Mouse (Mus musculus): ENCODE measurements around the gene Spaca6. TPM values are rescaled to one million over a fixed set of nuclear protein-coding genes. Genes with fewer than 3 reads are reported as not detected.

Spaca6 gene
- polyA plus RNA-seq, 1 experiment = 21.3 TPM

DNA sequence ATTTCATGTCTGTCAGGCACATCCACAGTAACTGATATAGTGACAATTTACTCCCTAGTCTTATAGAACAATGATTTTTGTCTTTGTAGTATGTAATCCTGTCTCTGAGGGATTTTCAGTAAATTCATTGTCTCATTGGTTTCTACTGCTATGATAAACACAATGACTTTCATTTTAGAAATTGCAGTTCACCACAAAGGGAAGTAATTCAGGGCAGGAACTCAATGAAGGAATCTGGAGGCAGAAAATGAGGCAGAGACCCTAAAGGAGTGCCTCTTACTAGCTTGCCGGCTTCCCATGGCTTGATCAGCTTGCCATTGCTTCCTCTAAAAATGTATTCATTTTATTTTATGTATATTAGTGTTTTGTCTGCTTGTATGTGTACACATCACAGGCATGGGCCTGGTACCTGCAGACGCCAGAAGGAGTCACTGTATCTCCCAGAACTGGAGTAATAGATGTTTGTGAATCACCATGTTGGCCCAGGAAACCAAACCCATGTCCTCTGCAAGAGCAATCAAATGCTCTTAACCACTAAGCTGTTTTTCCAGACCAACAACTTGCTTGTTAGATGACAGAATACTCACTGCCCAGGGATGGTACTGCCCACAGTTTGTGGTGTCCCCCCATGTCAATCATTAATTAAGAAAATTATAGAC is 44.1 kb downstream of the Spaca6 start:
- Histone ChIP-seq H3K4me1 (ENCODE audit: control insufficient read depth, insufficient read depth, low read length) (no peaks in the 10 kb centered on the region; the same call in 1 of the 2 replicates), H3K27ac (ENCODE audit: control insufficient read depth, insufficient read depth, low read depth, low read length, poor library complexity) (peak overlapping the region; percentile 68; the same call in 1 of the 2 replicates), H3K4me3 (replicated peaks; ENCODE audit: control insufficient read depth, low read depth, low read length) (peak overlapping the region; percentile 16)
- WGBS = 17% methylated on average over 2 of the region's 2 CpGs
- TF ChIP-seq CTCF (IDR thresholded peaks at IDR 0.05; ENCODE audit: control insufficient read depth, insufficient read depth, low read length) = no peak
- TF ChIP-seq POLR2A (IDR thresholded peaks at IDR 0.05; ENCODE audit: borderline replicate concordance, control insufficient read depth, low read depth, low read length) = no peak

GRCm38 (mm10) chr17:17871697-17872096 is 44.7 kb downstream of the Spaca6 start:
- TF ChIP-seq CTCF (IDR thresholded peaks at IDR 0.05; ENCODE audit: control insufficient read depth, insufficient read depth, low read length) = no peak
- TF ChIP-seq POLR2A (IDR thresholded peaks at IDR 0.05; ENCODE audit: borderline replicate concordance, control insufficient read depth, low read depth, low read length) = no peak
- WGBS = 8% methylated on average over 2 of the region's 2 CpGs
- Histone ChIP-seq H3K4me3 (replicated peaks; ENCODE audit: control insufficient read depth, low read depth, low read length) (no peak overlapping the region), H3K27ac (ENCODE audit: control insufficient read depth, insufficient read depth, low read depth, low read length, poor library complexity) (no peak overlapping the region), H3K4me1 (ENCODE audit: control insufficient read depth, insufficient read depth, low read length) (no peaks in the 10 kb centered on the region; the same call in 1 of the 2 replicates)

DNA sequence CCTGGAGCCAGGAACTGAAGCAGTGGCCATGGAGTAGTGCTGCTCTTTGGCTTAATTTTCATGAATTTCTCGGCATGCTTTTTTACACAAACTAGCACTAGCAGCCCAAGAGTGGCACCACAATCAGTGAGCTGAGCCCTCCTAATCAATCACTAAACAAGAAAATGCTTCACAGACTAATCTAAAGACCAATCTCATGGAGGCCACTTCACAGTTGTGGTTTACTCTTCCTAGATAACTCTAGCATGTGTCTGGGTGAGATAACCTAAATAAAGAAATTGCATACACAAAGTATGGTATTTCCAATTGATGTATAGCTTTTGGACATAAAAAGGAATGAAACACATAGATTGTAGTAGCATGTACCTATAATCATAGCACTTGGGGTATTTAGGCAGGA is 52.4 kb downstream of the Spaca6 start:
- whole genome bisulfite sequencing = 65% methylated on average over 1 of the region's 1 CpGs
- Histone ChIP-seq H3K27ac (ENCODE audit: control insufficient read depth, insufficient read depth, low read depth, low read length, poor library complexity) (no peak overlapping the region), H3K4me3 (replicated peaks; ENCODE audit: control insufficient read depth, low read depth, low read length) (no peak overlapping the region), H3K4me1 (ENCODE audit: control insufficient read depth, insufficient read depth, low read length) (no peaks in the 10 kb centered on the region; the same call in 1 of the 2 replicates)
- TF ChIP-seq POLR2A (IDR thresholded peaks at IDR 0.05; ENCODE audit: borderline replicate concordance, control insufficient read depth, low read depth, low read length) (no peak), CTCF (IDR thresholded peaks at IDR 0.05; ENCODE audit: control insufficient read depth, insufficient read depth, low read length) (no peak)

GRCm38 (mm10) chr17:17882672-17883071 is 55.7 kb downstream of the Spaca6 start:
- Histone ChIP-seq H3K4me1 (ENCODE audit: control insufficient read depth, insufficient read depth, low read length) (no peaks in the 10 kb centered on the region; the same call in 1 of the 2 replicates), H3K4me3 (replicated peaks; ENCODE audit: control insufficient read depth, low read depth, low read length) (peak overlapping the region; percentile 71), H3K27ac (ENCODE audit: control insufficient read depth, insufficient read depth, low read depth, low read length, poor library complexity) (peak overlapping the region; percentile 70; the same call in 1 of the 2 replicates)
- WGBS = 50% methylated on average over 3 of the region's 3 CpGs
- TF ChIP-seq CTCF (IDR thresholded peaks at IDR 0.05; ENCODE audit: control insufficient read depth, insufficient read depth, low read length) (no peak), POLR2A (IDR thresholded peaks at IDR 0.05; ENCODE audit: borderline replicate concordance, control insufficient read depth, low read depth, low read length) (no peak)

DNA sequence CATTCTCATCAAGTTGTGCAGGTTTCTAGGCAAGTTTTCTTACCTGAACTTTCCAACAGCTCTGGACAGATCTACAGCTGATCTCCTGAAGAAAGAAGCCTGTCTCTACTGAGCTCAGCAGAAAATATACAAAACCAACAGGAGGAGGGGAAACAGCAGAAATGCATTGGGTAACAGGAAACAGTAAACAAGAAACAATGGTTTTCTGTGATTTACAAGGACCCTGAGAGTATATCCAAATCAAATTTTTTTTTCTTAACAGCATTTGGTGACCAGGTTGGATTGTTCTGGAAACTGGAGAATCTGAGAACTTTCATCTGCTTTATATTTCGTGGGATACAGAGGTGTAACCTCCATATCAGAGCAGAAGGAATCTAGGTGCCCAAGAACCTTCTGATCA is 56.9 kb downstream of the Spaca6 start, which contains the start of gene Fpr1:
Fpr1 (minus strand) TSS at position 101 of the 400 bp plus-strand sequence.
- Histone ChIP-seq H3K27ac (ENCODE audit: control insufficient read depth, insufficient read depth, low read depth, low read length, poor library complexity) (peak within 1 kb of the TSS; percentile 70; the same call in 1 of the 2 replicates), H3K4me1 (ENCODE audit: control insufficient read depth, insufficient read depth, low read length) (no peaks in the 10 kb centered on the region; the same call in 1 of the 2 replicates), H3K4me3 (replicated peaks; ENCODE audit: control insufficient read depth, low read depth, low read length) (peak within 1 kb of the TSS; percentile 71)
- WGBS = 58% methylated on average over 1 of the region's 1 CpGs
- TF ChIP-seq POLR2A (IDR thresholded peaks at IDR 0.05; ENCODE audit: borderline replicate concordance, control insufficient read depth, low read depth, low read length) = no peak
- TF ChIP-seq CTCF (IDR thresholded peaks at IDR 0.05; ENCODE audit: control insufficient read depth, insufficient read depth, low read length) = no peak

GRCm38 (mm10) chr17:17887774-17888248 is 60.9 kb downstream of the Spaca6 start, which contains the start of the genes Fpr2 and Fpr3:
Gene Fpr2 (plus strand): TSS chr17:17887824.
Gene Fpr3 (plus strand): TSS chr17:17887852.
- Histone ChIP-seq H3K4me1 (ENCODE audit: control insufficient read depth, insufficient read depth, low read length) (no peaks in the 10 kb centered on the region; the same call in 1 of the 2 replicates), H3K4me3 (replicated peaks; ENCODE audit: control insufficient read depth, low read depth, low read length) (peak within 1 kb of the TSS; percentile 54), H3K27ac (ENCODE audit: control insufficient read depth, insufficient read depth, low read depth, low read length, poor library complexity) (peak within 1 kb of the TSS; percentile 27; the same call in 1 of the 2 replicates)
- TF ChIP-seq CTCF (IDR thresholded peaks at IDR 0.05; ENCODE audit: control insufficient read depth, insufficient read depth, low read length) (no peak), POLR2A (IDR thresholded peaks at IDR 0.05; ENCODE audit: borderline replicate concordance, control insufficient read depth, low read depth, low read length) (no peak)
- WGBS = 8% methylated on average over 1 of the region's 1 CpGs

GRCm38 (mm10) chr17:17889732-17890425 is 62.9 kb downstream of the Spaca6 start:
- TF ChIP-seq CTCF (IDR thresholded peaks at IDR 0.05; ENCODE audit: control insufficient read depth, insufficient read depth, low read length) (no peak), POLR2A (IDR thresholded peaks at IDR 0.05; ENCODE audit: borderline replicate concordance, control insufficient read depth, low read depth, low read length) (no peak)
- Histone ChIP-seq H3K4me1 (ENCODE audit: control insufficient read depth, insufficient read depth, low read length) (no peaks in the 10 kb centered on the region; the same call in 1 of the 2 replicates), H3K27ac (ENCODE audit: control insufficient read depth, insufficient read depth, low read depth, low read length, poor library complexity) (no peak overlapping the region), H3K4me3 (replicated peaks; ENCODE audit: control insufficient read depth, low read depth, low read length) (no peak overlapping the region)
- WGBS = 43% methylated on average over 2 of the region's 2 CpGs

Other genes starting within 250 kb of the Spaca6 start
- 9.7 and 14.3 TPM in 2 replicates for gene Lnpep, start 202.1 kb upstream of the Spaca6 start, polyA plus RNA-seq (2011; ENCODE audit: insufficient read depth, insufficient read length, low replicate concordance, missing spikeins)
- not detected in 2 replicates for gene Vmn2r90, start 123.4 kb upstream of the Spaca6 start, polyA plus RNA-seq (2011; ENCODE audit: insufficient read depth, insufficient read length, low replicate concordance, missing spikeins)
- gene Has1, start 28.0 kb downstream of the Spaca6 start, polyA plus RNA-seq (2011; ENCODE audit: insufficient read depth, insufficient read length, low replicate concordance, missing spikeins) = 0.95 TPM in 1 of 2 replicates, not detected in the other
- 4.9 and 29.1 TPM in 2 replicates for gene Fpr1, start 56.8 kb downstream of the Spaca6 start, polyA plus RNA-seq (2011; ENCODE audit: insufficient read depth, insufficient read length, low replicate concordance, missing spikeins)
- 48.5 and 137 TPM in 2 replicates for gene Fpr2, start 60.7 kb downstream of the Spaca6 start, polyA plus RNA-seq (2011; ENCODE audit: insufficient read depth, insufficient read length, low replicate concordance, missing spikeins)
- not detected in 2 replicates for gene Fpr3, start 60.7 kb downstream of the Spaca6 start, polyA plus RNA-seq (2011; ENCODE audit: insufficient read depth, insufficient read length, low replicate concordance, missing spikeins)
- gene Fpr-rs4, start 194.6 kb downstream of the Spaca6 start, polyA plus RNA-seq (2011; ENCODE audit: insufficient read depth, insufficient read length, low replicate concordance, missing spikeins) = not detected in 2 replicates
- not detected in 2 replicates for gene Vmn2r124, start 222.3 kb downstream of the Spaca6 start, polyA plus RNA-seq (2011; ENCODE audit: insufficient read depth, insufficient read length, low replicate concordance, missing spikeins)

All from bone marrow, adult 2 months (tissue).